Mouse (Mus musculus): ENCODE results near the gene Trim43b.
"Not testable (repeated sequence)": the region's sequence is repeated elsewhere in the genome, so short reads cannot be mapped to it uniquely, and the experiment has no call there.

Gene Trim43b

GRCm38 (mm10) chr9:89092735-89093134, at the start of gene Trim43b:
Gene Trim43b, minus strand, starts transcription at chr9:89092835.
- DNase-seq, result not testable (repeated sequence)

DNA sequence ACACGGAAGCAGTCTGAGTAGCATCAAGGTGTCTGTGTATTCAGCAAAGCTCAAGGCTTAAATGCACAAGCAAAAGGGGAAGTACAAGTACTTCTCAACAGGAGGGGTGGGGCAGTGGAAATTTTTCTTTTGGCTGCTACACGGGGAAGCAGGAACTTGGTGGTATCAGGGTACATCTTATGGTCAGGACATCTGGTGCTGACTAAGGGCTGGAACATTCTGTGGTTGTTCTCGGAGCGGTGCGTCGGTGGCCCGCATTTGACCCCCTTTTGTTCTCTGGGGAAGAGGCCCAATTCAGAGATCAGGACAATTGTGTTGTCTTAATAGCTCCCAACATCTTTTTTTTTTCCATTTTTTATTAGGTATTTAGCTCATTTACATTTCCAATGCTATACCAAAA, 11.9 kb upstream of the Trim43b start:
- not testable (repeated sequence) for DNase-seq

GRCm38 (mm10) chr9:89086746-89087145, 5.9 kb downstream of the Trim43b start:
- DNase-seq, result not testable (repeated sequence)

DNA sequence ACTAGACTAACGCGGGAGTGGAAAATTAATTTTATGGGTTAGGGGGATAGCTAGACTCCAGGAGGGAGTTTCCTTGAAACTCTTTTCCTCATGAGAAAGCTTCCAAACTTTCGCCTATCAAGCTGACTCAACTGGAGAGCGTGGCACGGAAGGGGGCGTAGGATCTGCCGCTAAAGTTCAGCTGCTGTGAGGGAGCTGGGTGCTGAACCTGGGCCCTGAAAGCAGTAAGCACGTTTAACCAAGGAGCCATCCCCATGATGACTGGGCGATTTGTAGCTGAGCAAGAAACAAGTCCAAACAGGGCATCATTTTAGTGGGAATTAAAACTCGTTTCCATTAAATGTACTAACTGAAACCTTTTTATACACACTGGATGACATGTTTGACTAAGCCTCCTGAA, 13.0 kb downstream of the Trim43b start:
- not testable (repeated sequence) for DNase-seq

DNA sequence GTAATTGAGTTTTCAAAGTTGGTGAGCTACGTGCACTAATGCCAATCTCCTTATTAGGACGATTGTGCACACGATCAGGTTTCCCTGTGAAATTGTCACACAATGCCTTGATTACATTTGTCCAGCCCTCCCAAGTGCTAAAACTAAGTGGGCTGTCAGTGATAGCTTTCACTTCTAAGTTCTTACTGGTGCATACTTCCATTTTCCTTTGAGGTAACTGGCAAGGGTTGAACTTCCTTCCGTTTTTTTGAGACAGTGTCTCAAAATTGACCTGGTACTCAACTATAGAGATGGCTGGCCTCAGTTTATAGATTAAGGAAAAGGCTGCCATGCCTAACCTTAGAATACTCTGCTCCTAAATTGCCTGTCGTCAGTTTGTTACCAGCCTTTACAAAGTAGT, 16.1 kb downstream of the Trim43b start:
- not testable (repeated sequence) for DNase-seq

- DNase-seq, result not testable (repeated sequence)
These were observed 25.5 kb downstream of the Trim43b start for GRCm38 (mm10) chr9:89067143-89067501.

- peak; percentile 64 for DNase-seq
These were observed 26.1 kb downstream of the Trim43b start for GRCm38 (mm10) chr9:89066378-89067142.
